Mouse (Mus musculus) monocyte, adult 5-6 weeks (primary cell): ENCODE results near the gene Dlx3. TPM values are rescaled to one million over a fixed set of nuclear protein-coding genes. Genes with fewer than 3 reads are reported as not detected.
A peak's percentile ranks its signal among the peaks of the same experiment; 100 is the strongest.

Experiments used
- ATAC-seq: fragments of 153-309, 156-312 bp; replicated peaks from 2 replicates; pipeline ENCODE4 v1.8.0; 2017; ENCODE audit warnings: mild to moderate bottlenecking; ENCODE audit not compliant: low TSS enrichment, insufficient number of reproducible peaks, severe bottlenecking, poor library complexity, low FRiP score
- total RNA-seq: library from RNA; stranded (forward); fragments of 200-1000, 200-491, 200-594 nt; gene quantifications from 3 replicates; pipeline ENCODE4 v1.2.3, GENCODE M21; 2017

Dlx3 gene
- total RNA-seq = not detected in 3 replicates

DNA sequence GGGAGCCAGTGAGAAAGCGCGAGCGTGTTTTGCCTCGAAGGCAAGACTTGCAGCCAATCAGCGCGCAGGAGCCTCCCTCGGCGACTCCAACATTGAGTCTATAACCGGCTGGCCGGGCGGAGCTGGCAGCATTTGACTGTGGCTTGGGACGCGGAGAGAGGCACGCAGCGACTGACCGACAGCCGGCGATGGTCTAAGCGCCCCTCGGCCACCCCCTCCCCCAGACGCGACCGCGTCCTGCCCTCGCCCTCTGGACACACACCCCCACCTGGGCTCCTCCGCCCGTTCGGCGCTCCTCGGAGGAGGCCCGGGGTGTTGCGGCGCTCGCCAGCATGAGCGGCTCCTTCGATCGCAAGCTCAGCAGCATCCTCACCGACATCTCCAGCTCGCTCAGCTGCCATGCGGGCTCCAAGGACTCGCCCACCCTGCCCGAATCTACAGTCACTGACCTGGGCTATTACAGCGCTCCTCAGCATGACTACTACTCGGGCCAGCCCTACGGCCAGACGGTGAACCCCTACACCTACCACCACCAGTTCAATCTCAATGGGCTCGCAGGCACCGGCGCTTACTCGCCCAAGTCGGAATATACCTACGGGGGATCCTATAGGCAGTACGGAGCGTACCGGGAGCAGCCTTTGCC, at the start of gene Dlx3:
Gene Dlx3 (plus strand): TSS at position 130 of the 643 bp plus-strand sequence.
- no peak for ATAC-seq

DNA sequence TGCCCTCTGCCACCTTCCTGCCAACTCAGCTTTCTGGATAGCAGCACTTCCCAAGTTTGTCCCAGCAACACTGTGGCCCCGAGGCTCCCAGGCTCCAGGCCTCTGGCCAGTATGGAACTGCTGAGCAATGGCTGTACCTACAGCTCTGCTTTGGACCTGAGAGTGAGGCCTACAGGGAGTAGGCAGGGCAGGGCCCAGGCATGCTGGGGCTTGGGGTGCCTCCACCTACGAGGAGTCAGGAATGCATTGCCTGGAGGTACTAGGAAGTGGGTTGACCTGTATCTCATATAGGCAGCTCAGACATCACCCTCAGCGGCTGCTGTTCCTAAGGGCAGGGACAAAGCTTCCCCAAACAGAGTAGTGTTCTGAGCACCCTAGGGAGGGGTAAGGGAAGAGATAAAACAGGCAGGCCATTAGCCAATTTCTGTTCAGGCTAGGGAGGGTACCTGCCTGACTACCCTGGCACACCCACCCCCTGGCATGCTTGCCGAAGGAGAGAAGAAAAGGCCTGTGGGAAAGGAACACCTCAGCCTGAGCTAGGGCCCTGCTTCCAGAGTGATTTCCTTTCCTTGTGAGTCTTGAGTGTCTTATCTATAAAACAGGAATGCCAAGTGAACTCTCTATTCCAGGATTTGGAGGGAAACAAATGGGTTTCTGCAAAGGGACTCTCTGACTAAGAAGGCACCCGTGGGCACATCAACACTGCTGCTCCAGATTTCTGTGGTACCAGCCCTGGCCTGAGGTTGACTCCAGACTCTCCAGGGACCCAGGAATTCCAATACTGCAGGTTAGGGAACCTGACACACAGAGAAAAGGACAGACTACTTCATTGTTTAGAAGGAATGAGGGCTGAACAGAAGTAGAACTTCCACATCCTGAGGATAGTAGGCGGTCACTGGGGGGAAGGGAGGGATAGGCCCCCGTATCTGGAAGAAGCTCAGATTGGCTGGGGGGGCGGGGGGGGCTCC, 49.5 kb upstream of the Dlx3 start:
- no peak for ATAC-seq

- no peak for ATAC-seq
These were observed 48.7 kb upstream of the Dlx3 start for GRCm38 (mm10) chr11:95071266-95071665.

- ATAC-seq = no peak
These were observed 47.8 kb upstream of the Dlx3 start for GRCm38 (mm10) chr11:95072136-95072535.

- ATAC-seq = no peak
These were observed 47.1 kb upstream of the Dlx3 start for GRCm38 (mm10) chr11:95072804-95073203.

DNA sequence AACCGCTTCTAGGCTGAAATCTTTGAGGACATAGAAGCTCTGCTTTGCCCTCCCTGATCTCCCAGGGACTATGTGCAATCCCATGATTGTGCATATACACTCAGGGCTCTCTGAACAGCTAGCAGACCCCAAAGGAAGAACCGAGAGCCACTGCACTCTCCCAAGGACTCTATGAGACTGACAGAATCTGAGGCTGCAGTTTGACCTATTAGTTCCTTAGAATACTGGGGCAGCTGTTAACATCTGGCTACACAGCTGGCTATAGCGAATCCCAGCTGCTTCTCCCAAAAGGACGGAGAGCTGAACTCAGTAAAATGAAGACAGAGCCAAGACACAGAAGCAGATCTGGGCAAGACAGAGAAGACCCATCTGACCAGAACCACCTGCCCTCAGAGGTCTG, 46.1 kb upstream of the Dlx3 start:
- ATAC-seq = no peak

DNA sequence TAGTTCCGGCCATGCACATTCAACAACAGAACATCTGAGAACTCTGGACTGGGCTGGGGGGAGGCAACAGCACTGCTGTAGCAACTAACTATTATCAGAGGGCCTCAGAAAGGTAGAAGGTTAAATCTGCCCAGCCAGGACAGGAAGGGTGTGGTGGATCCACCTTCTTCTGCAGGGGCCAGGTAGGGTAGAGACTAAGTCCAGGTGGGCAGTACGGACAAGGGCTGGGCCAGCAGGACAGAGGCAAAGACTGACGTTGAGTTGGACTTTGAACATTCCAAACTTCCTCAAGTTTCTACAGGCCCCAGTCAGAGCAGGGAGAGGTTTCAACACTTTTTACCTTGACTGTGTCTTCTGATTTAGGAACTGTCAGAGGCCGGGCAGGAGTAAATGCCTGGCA, 45.2 kb upstream of the Dlx3 start:
- no peak for ATAC-seq

DNA sequence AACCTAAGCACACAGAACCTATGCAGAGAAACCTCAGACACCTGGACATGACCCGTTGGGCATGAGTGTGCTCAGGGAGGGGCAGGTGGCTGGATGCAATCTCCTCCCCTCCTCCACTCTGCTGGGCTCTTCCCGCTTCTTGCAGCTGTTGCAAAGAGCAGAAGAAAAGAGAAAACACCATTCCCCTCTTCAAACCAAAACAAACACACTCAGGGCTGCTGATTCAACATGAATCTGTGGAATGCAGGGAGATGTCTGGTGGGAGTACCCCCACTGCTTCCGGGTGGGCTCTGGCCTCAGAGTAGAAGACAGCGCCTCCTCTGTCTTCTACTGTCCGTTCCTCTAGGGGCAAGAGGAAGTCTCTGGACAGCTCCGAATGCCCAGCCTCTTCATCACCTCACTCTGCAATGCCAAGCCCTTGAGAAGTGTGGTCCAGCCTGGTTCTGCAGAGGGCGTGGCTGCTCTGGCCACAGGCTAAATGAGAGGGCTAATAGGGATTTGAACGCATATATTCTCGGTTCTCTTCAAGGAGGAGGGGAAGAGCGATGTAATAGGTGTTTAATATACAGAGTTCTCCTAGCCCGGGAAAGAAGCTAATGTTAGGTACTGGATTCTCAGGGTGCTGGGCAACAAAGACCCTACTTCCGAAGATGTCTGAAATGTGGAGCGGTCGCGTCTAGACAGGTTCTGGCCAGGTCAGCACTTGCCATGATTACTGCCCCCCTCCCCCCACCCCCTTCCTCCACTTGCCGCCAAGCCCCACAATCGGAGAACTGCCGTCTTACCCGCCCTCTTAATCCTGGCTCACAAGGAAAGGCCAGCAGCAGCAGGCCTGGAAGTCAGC, 44.5 kb upstream of the Dlx3 start:
- no peak for ATAC-seq

- ATAC-seq = no peak
These were observed 43.8 kb upstream of the Dlx3 start for GRCm38 (mm10) chr11:95076041-95076535.

DNA sequence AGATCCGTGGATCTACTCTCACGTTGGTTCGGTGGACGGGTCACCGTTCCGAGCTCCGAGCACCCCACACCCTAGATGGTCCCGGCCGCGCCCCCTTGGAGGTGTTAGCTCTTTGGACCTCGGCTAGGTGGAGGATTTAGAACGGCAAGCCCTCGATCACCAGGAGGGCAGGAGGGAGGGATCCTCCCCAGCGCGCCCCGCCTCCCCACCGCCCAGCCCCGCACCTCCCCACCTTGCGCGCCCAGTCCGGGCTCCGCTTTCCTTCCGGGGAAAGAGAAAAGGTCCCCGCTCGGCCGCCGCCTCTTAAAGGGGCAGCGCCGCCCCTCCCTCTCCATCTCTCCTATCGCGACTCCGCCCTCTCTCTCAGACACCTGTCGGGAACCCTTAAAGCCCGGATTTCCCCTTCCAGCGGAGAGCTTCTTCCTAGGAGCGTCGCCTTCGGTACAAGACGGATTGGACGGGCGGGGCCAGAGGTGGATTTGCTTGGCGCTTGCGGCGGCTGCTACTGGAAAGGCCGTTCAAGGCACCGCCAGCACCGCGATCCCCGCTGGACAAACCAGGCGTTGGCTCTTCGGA, 43.3 kb upstream of the Dlx3 start, which contains the start of gene Itga3:
Gene Itga3 (minus strand): TSS at position 266 of the 576 bp plus-strand sequence.
- ATAC-seq = no peak

DNA sequence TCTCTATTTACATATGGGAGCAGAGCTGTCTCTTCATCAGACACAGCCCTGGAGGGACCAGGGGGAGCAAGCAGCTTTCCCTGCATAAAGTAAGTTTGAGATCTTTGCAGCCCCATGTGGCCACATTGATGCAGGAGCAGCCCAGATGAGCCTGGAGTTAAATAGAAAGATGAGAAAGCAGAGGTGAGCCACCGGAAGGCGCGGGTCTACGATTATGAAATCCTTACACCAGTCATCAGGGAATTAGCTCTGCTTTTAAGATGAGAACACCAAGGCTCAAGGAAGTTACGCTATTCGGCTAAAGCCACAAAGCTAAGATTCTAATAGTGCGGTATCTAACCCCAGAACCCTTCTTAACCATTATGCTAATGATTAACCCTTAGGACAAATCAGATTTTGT, 42.0 kb upstream of the Dlx3 start:
- ATAC-seq = peak; percentile 11; the same call in 1 of the 2 replicates

DNA sequence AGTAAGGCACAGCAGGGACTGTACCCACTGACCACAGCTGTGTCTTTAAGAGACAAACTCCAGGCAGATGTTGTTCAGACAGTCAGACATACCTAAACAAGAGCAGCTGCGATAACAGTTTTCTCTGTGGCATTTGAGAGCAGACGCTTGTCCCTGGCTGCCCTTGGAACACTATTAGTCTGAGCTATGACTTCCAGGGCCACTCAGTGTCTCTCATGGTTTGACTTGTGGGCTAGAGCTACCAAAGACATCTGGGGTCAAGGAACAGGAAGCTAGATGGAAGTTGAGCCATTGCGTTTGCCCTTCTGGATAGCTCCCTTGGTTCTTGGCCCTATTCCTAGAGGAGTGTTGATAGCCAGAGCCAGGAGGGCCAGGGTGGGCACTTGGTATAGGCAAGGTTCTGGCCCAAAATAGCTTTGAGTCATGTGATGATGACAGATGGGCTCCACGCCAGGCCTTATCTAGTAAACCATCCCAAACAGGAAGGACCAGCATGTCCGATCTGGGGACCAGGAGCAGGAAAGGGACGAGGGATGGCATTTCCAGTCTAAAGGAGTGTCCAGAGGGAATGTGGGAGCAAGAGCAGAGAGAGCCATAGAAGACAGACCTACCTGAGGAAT, 40.6 kb upstream of the Dlx3 start:
- ATAC-seq = no peak

DNA sequence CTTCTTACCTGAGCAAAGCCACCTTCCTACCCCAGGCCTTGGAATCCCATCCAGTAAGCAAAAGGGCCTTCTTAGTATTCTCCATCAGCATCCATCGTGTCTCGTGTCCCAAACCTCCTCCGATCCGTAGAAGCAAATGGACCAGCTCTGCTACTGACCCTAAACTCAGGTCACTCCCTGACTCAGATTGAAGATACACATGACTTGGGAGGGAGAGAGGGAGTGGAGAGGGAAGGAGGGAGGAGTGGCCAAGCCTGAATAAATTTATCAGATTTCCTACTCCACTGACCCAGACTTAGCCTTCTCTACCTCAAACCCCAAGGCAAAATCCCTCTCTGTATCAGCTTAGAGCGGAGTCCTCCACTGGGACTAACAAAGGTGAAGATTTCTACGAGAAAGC, 39.1 kb upstream of the Dlx3 start:
- no peak for ATAC-seq

- ATAC-seq = no peak
These were observed 37.0 kb upstream of the Dlx3 start for GRCm38 (mm10) chr11:95082896-95083295.

DNA sequence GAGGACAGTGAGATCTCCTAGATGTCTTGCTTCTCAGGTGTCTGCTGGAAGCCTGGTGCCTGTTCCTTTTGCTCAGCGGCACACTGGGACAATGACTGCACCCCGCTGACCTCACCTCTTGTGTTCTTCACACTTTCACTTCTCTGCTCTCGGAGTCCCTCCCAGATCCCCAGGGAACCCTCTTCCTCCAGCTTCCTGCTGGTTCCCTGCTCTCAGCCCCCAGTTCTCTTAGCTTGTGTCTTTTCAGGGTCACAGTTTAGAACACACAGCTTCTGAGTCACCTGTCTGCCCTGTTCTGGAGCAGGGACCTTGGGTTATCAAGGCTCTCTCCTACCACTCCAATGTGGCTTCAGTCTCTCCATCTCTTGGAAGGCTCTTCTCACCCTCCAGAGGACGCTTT, 35.7 kb upstream of the Dlx3 start:
- ATAC-seq = no peak

- ATAC-seq = no peak
These were observed 35.0 kb upstream of the Dlx3 start for GRCm38 (mm10) chr11:95084811-95085382.

DNA sequence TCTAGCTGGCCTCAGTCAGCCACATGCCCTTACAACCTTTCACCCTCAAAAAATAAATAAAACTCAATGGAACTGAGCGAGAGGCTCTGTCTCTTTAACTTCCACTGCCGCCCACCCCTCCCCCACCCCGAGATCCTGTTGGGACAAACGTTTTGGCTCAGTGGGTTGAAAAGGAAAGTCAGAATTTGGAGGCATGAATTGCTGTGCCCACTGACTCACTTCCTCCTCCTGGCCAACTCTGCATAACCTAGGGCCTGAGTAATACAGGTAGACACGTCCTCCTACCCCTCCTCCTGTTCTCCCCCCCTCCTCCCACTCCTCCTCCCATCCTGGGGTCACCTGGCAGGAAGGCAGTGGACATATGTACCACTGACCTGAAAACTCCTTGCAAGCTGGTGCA, 34.2 kb upstream of the Dlx3 start:
- ATAC-seq = no peak

DNA sequence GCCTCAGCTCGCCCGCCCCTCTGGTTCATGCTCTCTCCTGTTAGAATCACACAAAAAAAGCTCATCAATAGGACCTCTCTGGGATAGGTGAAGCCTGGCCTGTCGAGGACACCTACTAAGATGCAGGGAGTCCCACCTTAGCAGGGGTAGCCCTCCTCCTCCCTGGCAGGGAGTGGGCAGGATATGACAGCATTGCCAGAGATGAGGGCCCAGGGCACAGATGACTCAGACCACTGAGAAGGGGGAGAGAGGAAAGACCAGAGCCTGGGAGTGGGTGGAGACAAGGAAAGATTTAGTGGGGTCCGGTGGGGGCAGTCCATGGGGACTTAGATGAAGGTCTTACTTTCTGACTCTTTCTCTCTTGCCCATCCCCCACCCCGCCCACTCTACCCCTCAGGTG, 33.7 kb upstream of the Dlx3 start:
- ATAC-seq = no peak
